Mouse (Mus musculus): ENCODE measurements around the gene Anks1b. TPM values are rescaled to one million over a fixed set of nuclear protein-coding genes. Genes with fewer than 3 reads are reported as not detected.
"Not testable (repeated sequence)": the region's sequence is repeated elsewhere in the genome, so short reads cannot be mapped to it uniquely, and the experiment has no call there.

Gene Anks1b
- polyA plus RNA-seq, 1 experiment from 2014 or later = 0.36 TPM

- H3K9me3 ChIP-seq (ENCODE audit: control insufficient read depth, low read length) = no peaks in the 10 kb centered on the region
- H3K36me3 ChIP-seq (ENCODE audit: control insufficient read depth, insufficient read depth, low read length) = no peaks in the 10 kb centered on the region
- H3K9ac ChIP-seq (ENCODE audit: low read length) = no peak overlapping the region
- no peak for DNase-seq (ENCODE audit: low spot score)
- H3K4me1 ChIP-seq (ENCODE audit: control insufficient read depth, insufficient read depth, low read length) = no peaks in the 10 kb centered on the region
- no peak overlapping the region for H3K4me3 ChIP-seq (ENCODE audit: low read depth, low read length)
- no peaks in the 10 kb centered on the region for H3K27me3 ChIP-seq (ENCODE audit: control insufficient read depth, insufficient read depth, low read length)
- ATAC-seq (ENCODE audit: insufficient number of reproducible peaks, low FRiP score, low TSS enrichment, low read depth) = no peak
- 97% methylated on average over 3 of the region's 3 CpGs for WGBS
- H3K4me2 ChIP-seq (ENCODE audit: low read depth, severe bottlenecking) = no peak overlapping the region
- no peak overlapping the region for H3K27ac ChIP-seq (replicated peaks; ENCODE audit: low read depth, low read length)
Observed at GRCm38 (mm10) chr10:90613051-90613450, 739.7 kb downstream of the Anks1b start.

- no peaks in the 10 kb centered on the region for H3K27me3 ChIP-seq (ENCODE audit: control insufficient read depth, insufficient read depth, low read length)
- no peaks in the 10 kb centered on the region for H3K4me1 ChIP-seq (ENCODE audit: control insufficient read depth, insufficient read depth, low read length)
- WGBS = 86% methylated on average over 2 of the region's 2 CpGs
- no peak overlapping the region for H3K4me3 ChIP-seq (ENCODE audit: low read depth, low read length)
- H3K27ac ChIP-seq (replicated peaks; ENCODE audit: low read depth, low read length) = no peak overlapping the region
- H3K36me3 ChIP-seq (ENCODE audit: control insufficient read depth, insufficient read depth, low read length) = no peaks in the 10 kb centered on the region
- no peaks in the 10 kb centered on the region for H3K9me3 ChIP-seq (ENCODE audit: control insufficient read depth, low read length)
- H3K4me2 ChIP-seq (ENCODE audit: low read depth, severe bottlenecking) = no peak overlapping the region
- H3K9ac ChIP-seq (ENCODE audit: low read length) = no peak overlapping the region
- DNase-seq (ENCODE audit: low spot score) = no peak
- ATAC-seq (ENCODE audit: insufficient number of reproducible peaks, low FRiP score, low TSS enrichment, low read depth) = no peak
Observed at GRCm38 (mm10) chr10:90615196-90615595, 741.9 kb downstream of the Anks1b start.

GRCm38 (mm10) chr10:90616622-90617021 lies 743.3 kb downstream of the Anks1b start:
- WGBS = 88% methylated on average over 2 of the region's 2 CpGs

DNA sequence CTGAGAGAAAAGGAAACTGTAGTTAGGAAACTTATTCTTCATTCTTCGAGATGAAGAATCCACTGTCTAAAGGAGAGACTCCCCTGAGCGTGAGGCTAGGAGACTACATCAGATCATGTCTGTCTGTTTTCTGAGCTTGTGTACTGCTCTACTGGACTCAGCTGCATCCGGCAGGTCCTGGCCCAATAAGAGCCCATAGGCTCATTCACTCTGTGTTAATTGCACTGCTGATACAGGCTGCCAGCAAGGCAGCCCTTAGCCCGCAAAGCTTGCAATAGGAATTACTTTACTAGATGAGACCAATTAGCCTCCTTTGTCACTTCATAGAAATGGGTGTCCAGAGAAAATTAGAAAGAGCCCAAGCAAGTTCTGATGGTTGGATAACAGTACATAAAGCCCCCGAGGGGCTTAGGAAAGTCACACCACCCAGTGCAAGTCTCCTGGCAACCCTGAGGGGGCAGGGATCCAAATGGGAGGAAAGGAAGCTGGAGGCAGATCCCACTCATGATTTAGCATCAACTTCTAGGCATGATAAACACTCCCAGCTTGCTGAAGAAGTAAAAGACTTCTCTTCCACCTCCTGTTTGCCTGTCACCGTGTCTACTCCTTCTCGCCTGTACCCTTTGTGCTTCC lies 744.5 kb downstream of the Anks1b start:
- no peaks in the 10 kb centered on the region for H3K27me3 ChIP-seq (ENCODE audit: control insufficient read depth, insufficient read depth, low read length)
- H3K9ac ChIP-seq (ENCODE audit: low read length) = no peak overlapping the region
- H3K36me3 ChIP-seq (ENCODE audit: control insufficient read depth, insufficient read depth, low read length) = no peaks in the 10 kb centered on the region
- no peak overlapping the region for H3K4me3 ChIP-seq (ENCODE audit: low read depth, low read length)
- ATAC-seq (ENCODE audit: insufficient number of reproducible peaks, low FRiP score, low TSS enrichment, low read depth) = no peak
- DNase-seq (ENCODE audit: low spot score) = no peak
- no peak overlapping the region for H3K4me2 ChIP-seq (ENCODE audit: low read depth, severe bottlenecking)
- WGBS = 87% methylated on average over 7 of the region's 7 CpGs
- no peak overlapping the region for H3K27ac ChIP-seq (replicated peaks; ENCODE audit: low read depth, low read length)
- no peaks in the 10 kb centered on the region for H3K9me3 ChIP-seq (ENCODE audit: control insufficient read depth, low read length)
- H3K4me1 ChIP-seq (ENCODE audit: control insufficient read depth, insufficient read depth, low read length) = no peaks in the 10 kb centered on the region

More at GRCm38 (mm10) chr10:90616622-90617021, 743.3 kb downstream of the Anks1b start:
- Histone ChIP-seq H3K27me3 (ENCODE audit: control insufficient read depth, insufficient read depth, low read length) (no peaks in the 10 kb centered on the region), H3K9ac (ENCODE audit: low read length) (no peak overlapping the region), H3K4me1 (ENCODE audit: control insufficient read depth, insufficient read depth, low read length) (no peaks in the 10 kb centered on the region), H3K9me3 (ENCODE audit: control insufficient read depth, low read length) (no peaks in the 10 kb centered on the region), H3K4me2 (ENCODE audit: low read depth, severe bottlenecking) (no peak overlapping the region), H3K4me3 (ENCODE audit: low read depth, low read length) (no peak overlapping the region), H3K27ac (replicated peaks; ENCODE audit: low read depth, low read length) (no peak overlapping the region), H3K36me3 (ENCODE audit: control insufficient read depth, insufficient read depth, low read length) (no peaks in the 10 kb centered on the region)
- DNase-seq (ENCODE audit: low spot score) (no peak), ATAC-seq (ENCODE audit: insufficient number of reproducible peaks, low FRiP score, low TSS enrichment, low read depth) (no peak)

GRCm38 (mm10) chr10:90627532-90627931 lies 754.2 kb downstream of the Anks1b start:
- Histone ChIP-seq H3K27me3 (ENCODE audit: control insufficient read depth, insufficient read depth, low read length) (no peaks in the 10 kb centered on the region), H3K4me3 (ENCODE audit: low read depth, low read length) (no peak overlapping the region), H3K4me2 (ENCODE audit: low read depth, severe bottlenecking) (no peak overlapping the region), H3K9ac (ENCODE audit: low read length) (no peak overlapping the region), H3K36me3 (ENCODE audit: control insufficient read depth, insufficient read depth, low read length) (no peaks in the 10 kb centered on the region), H3K9me3 (ENCODE audit: control insufficient read depth, low read length) (no peaks in the 10 kb centered on the region), H3K4me1 (ENCODE audit: control insufficient read depth, insufficient read depth, low read length) (no peaks in the 10 kb centered on the region), H3K27ac (replicated peaks; ENCODE audit: low read depth, low read length) (no peak overlapping the region)
- 86% methylated on average over 5 of the region's 5 CpGs for WGBS
- ATAC-seq (ENCODE audit: insufficient number of reproducible peaks, low FRiP score, low TSS enrichment, low read depth) (no peak), DNase-seq (ENCODE audit: low spot score) (no peak)

- ATAC-seq (ENCODE audit: insufficient number of reproducible peaks, low FRiP score, low TSS enrichment, low read depth) (no peak), DNase-seq (ENCODE audit: low spot score) (no peak)
- H3K36me3 ChIP-seq (ENCODE audit: control insufficient read depth, insufficient read depth, low read length) = no peaks in the 10 kb centered on the region; the same call in 1 of the 2 replicates
- H3K4me2 ChIP-seq (ENCODE audit: low read depth, severe bottlenecking) = no peak overlapping the region
- no peak overlapping the region for H3K9ac ChIP-seq (ENCODE audit: low read length)
- H3K27ac ChIP-seq (replicated peaks; ENCODE audit: low read depth, low read length) = no peak overlapping the region
- H3K9me3 ChIP-seq (ENCODE audit: control insufficient read depth, low read length) = no peaks in the 10 kb centered on the region
- H3K27me3 ChIP-seq (ENCODE audit: control insufficient read depth, insufficient read depth, low read length) = no peaks in the 10 kb centered on the region
- 90% methylated on average over 7 of the region's 7 CpGs for WGBS
- no peaks in the 10 kb centered on the region for H3K4me1 ChIP-seq (ENCODE audit: control insufficient read depth, insufficient read depth, low read length)
- no peak overlapping the region for H3K4me3 ChIP-seq (ENCODE audit: low read depth, low read length)
Observed at GRCm38 (mm10) chr10:90630099-90630698, 756.9 kb downstream of the Anks1b start.

DNA sequence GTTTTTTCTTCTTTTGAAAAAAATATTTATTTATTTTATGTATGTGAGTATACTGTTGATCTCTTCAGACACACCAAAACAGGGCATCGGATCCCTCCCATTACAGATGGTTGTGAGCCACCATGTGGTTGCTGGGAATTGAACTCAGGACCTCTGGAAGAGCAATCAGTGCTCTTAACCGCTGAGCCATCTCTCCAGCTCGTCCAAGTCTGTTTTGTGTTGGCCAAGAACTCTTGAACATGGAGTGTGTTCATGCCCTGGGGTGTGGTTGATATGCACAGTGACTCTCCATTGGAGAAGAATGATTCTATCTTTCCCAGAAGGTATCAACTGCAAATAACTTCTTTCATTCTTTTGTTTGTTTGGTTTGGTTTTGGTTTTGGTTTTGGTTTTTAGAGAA lies 757.5 kb downstream of the Anks1b start:
- H3K27me3 ChIP-seq (ENCODE audit: control insufficient read depth, insufficient read depth, low read length); H3K4me1 ChIP-seq (ENCODE audit: control insufficient read depth, insufficient read depth, low read length); H3K4me3 ChIP-seq (ENCODE audit: low read depth, low read length); H3K27ac ChIP-seq (replicated peaks; ENCODE audit: low read depth, low read length); ATAC-seq (ENCODE audit: insufficient number of reproducible peaks, low FRiP score, low TSS enrichment, low read depth); DNase-seq (ENCODE audit: low spot score); H3K9ac ChIP-seq (ENCODE audit: low read length); H3K4me2 ChIP-seq (ENCODE audit: low read depth, severe bottlenecking); H3K36me3 ChIP-seq (ENCODE audit: control insufficient read depth, insufficient read depth, low read length); H3K9me3 ChIP-seq (ENCODE audit: control insufficient read depth, low read length): not testable (repeated sequence)
- WGBS = 80% methylated on average over 3 of the region's 3 CpGs

- 88% methylated on average over 4 of the region's 4 CpGs for whole genome bisulfite sequencing
- H3K4me2 ChIP-seq (ENCODE audit: low read depth, severe bottlenecking) = no peak overlapping the region
- no peaks in the 10 kb centered on the region for H3K27me3 ChIP-seq (ENCODE audit: control insufficient read depth, insufficient read depth, low read length)
- ATAC-seq (ENCODE audit: insufficient number of reproducible peaks, low FRiP score, low TSS enrichment, low read depth) (no peak), DNase-seq (ENCODE audit: low spot score) (no peak)
- no peak overlapping the region for H3K27ac ChIP-seq (replicated peaks; ENCODE audit: low read depth, low read length)
- H3K4me3 ChIP-seq (ENCODE audit: low read depth, low read length) = no peak overlapping the region
- no peak overlapping the region for H3K9ac ChIP-seq (ENCODE audit: low read length)
- no peaks in the 10 kb centered on the region for H3K4me1 ChIP-seq (ENCODE audit: control insufficient read depth, insufficient read depth, low read length)
- H3K9me3 ChIP-seq (ENCODE audit: control insufficient read depth, low read length) = no peaks in the 10 kb centered on the region
- no peaks in the 10 kb centered on the region; the same call in 1 of the 2 replicates for H3K36me3 ChIP-seq (ENCODE audit: control insufficient read depth, insufficient read depth, low read length)
Observed at GRCm38 (mm10) chr10:90637352-90637751, 764.0 kb downstream of the Anks1b start.
